ENCODE assay signal across 8 mouse cellular contexts in genomic region chrX:75130467-75131160, GRCm38 (mm10). TPM values are rescaled to one million over a fixed set of nuclear protein-coding genes. Genes with fewer than 3 reads are reported as not detected.
DNase-seq lines count a peak whose midpoint lies in the region; ATAC-seq and TF ChIP-seq lines count a peak whose summit lies in the region.

Gene Mpp1, minus strand, starts transcription at chrX:75131016.

- H3K36me3 ChIP-seq in MEL (ENCODE audit: control insufficient read depth in 1 of 2, insufficient read depth in 2 of 2, low read length in 2 of 2) = peaks cover 0 to 11% of the 10 kb centered on the region in 2 experiments; a peak in 2 of 4 replicates
- no peaks in the 10 kb centered on the region for H3K36me3 ChIP-seq in forebrain, postnatal 0 days (ENCODE audit: insufficient read depth)
- 0 out of 2 replicates have a peak, but pooled peaks cover under 1% of the 10 kb centered on the region for H3K36me3 ChIP-seq in lung, embryonic 15.5 days

- TF ChIP-seq POLR2A in MEL (IDR thresholded peaks at IDR 0.05; ENCODE audit: control insufficient read depth in 1 of 2, insufficient read depth in 1 of 2, low read depth in 1 of 2, low read length in 2 of 2, poor library complexity in 1 of 2) = peak; percentile 37 to 61; a peak in 2 of 4 replicates
- TF ChIP-seq POLR2A in cerebellum, adult 2 months (IDR thresholded peaks at IDR 0.05; ENCODE audit: borderline replicate concordance, insufficient read depth, low read length) = peak; percentile 50; the same call in 1 of the 2 replicates

- peak within 1 kb of the TSS; percentile 76 for H3K9ac ChIP-seq in MEL (ENCODE audit: control insufficient read depth, low read depth, low read length, poor library complexity, severe bottlenecking)
- H3K9ac ChIP-seq in forebrain, postnatal 0 days = peak within 1 kb of the TSS; percentile 62
- H3K9ac ChIP-seq in lung, embryonic 15.5 days = peak within 1 kb of the TSS; percentile 64

- peak within 1 kb of the TSS; percentile 56 for H3K4me2 ChIP-seq in forebrain, postnatal 0 days (ENCODE audit: low read depth)
- H3K4me2 ChIP-seq in lung, embryonic 15.5 days = peak within 1 kb of the TSS; percentile 53

- H3K9me3 ChIP-seq in MEL (replicated peaks; ENCODE audit: insufficient read depth, low read length) = no peaks in the 10 kb centered on the region
- no peaks in the 10 kb centered on the region for H3K9me3 ChIP-seq in forebrain, postnatal 0 days (ENCODE audit: low read length)
- H3K9me3 ChIP-seq in lung, embryonic 15.5 days = no peaks in the 10 kb centered on the region

- peak; percentile 99 for ATAC-seq in forebrain, postnatal 0 days
- ATAC-seq in lung, embryonic 15.5 days (ENCODE audit: borderline replicate concordance, extremely low read depth, low FRiP score, low TSS enrichment) = peak; percentile 99

- no peak for TF ChIP-seq EP300 in MEL (IDR thresholded peaks at IDR 0.05; ENCODE audit: low read depth in 1 of 2, low read length in 2 of 2)

- H3K27me3 ChIP-seq in MEL (ENCODE audit: control insufficient read depth in 1 of 2, insufficient read depth in 2 of 2, low read length in 2 of 2) = no peaks in the 10 kb centered on the region
- H3K27me3 ChIP-seq in cerebellum, adult 2 months (ENCODE audit: control insufficient read depth, insufficient read depth, low read length) = no peaks in the 10 kb centered on the region
- H3K27me3 ChIP-seq in forebrain, postnatal 0 days (ENCODE audit: insufficient read depth, low read length) = no peaks in the 10 kb centered on the region
- no peaks in the 10 kb centered on the region for H3K27me3 ChIP-seq in lung, embryonic 15.5 days

- H3K4me1 ChIP-seq in MEL (ENCODE audit: control insufficient read depth in 1 of 2, insufficient read depth in 2 of 2, low read length in 2 of 2) = peaks cover 2 to 3% of the 10 kb centered on the region in 2 experiments; a peak in 3 of 4 replicates
- no peaks in the 10 kb centered on the region for H3K4me1 ChIP-seq in cerebellum, adult 2 months (ENCODE audit: control insufficient read depth, insufficient read depth, low read length)
- no peaks in the 10 kb centered on the region for H3K4me1 ChIP-seq in forebrain, postnatal 0 days (ENCODE audit: insufficient read depth)
- 0 out of 2 replicates have a peak, but pooled peaks cover 2% of the 10 kb centered on the region for H3K4me1 ChIP-seq in lung, embryonic 15.5 days

- H3K79me2 ChIP-seq in MEL (ENCODE audit: control insufficient read depth, insufficient read depth, low read length, poor library complexity) = peaks cover 2% of the 10 kb centered on the region; the same call in 1 of the 2 replicates

- H3K4me3 ChIP-seq in MEL (ENCODE audit: control insufficient read depth in 1 of 2, insufficient read depth in 1 of 2, low read depth in 2 of 2, low read length in 2 of 2) = peak within 1 kb of the TSS; percentile 86 to 91
- H3K4me3 ChIP-seq in cerebellum, adult 2 months (replicated peaks; ENCODE audit: insufficient read depth, low read depth, low read length) = peak within 1 kb of the TSS; percentile 68
- peak within 1 kb of the TSS; percentile 46 for H3K4me3 ChIP-seq in forebrain, postnatal 0 days (ENCODE audit: low read depth, low read length)
- peak within 1 kb of the TSS; percentile 56 for H3K4me3 ChIP-seq in lung, embryonic 15.5 days

- TF ChIP-seq RAD21 in MEL (IDR thresholded peaks at IDR 0.05; ENCODE audit: low read depth, low read length) = no peak

- peak; percentile 90 for DNase-seq in MEL (ENCODE audit: low read depth, low spot score)
- DNase-seq in cerebellum, adult 2 months = peak; percentile 76 to 82
- peak; percentile 81 for DNase-seq in forebrain, postnatal 0 days
- peak; percentile 78 for DNase-seq in heart, postnatal 4 days
- peak; percentile 51 to 61 for DNase-seq in layer of hippocampus, adult 8-10 months (ENCODE audit: low spot score in 2 of 2)
- DNase-seq in ovary, adult 18-20 months (ENCODE audit: low spot score) = peak; percentile 82
- DNase-seq in thymus, postnatal 0 days (ENCODE audit: low spot score) = peak; percentile 85

- no peak for TF ChIP-seq CTCF in MEL (IDR thresholded peaks at IDR 0.05 in 2 of 3, conservative IDR thresholded peaks at IDR 0.05 in 1 of 3; ENCODE audit: control insufficient read depth in 1 of 3, insufficient read depth in 1 of 3, low read depth in 2 of 3, low read length in 3 of 3, poor library complexity in 1 of 3, severe bottlenecking in 1 of 3)
- TF ChIP-seq CTCF in cerebellum, adult 2 months (IDR thresholded peaks at IDR 0.05; ENCODE audit: borderline replicate concordance, insufficient read depth, low read depth, low read length) = no peak
- TF ChIP-seq CTCF in forebrain, postnatal 0 days (IDR thresholded peaks at IDR 0.05; ENCODE audit: low read depth) = 0 out of 2 replicates have a peak, but pooled peaks have one; percentile 2

- 11% methylated on average over 35 of the region's 36 CpGs for WGBS in cerebellum, adult 2 months
- WGBS in forebrain, postnatal 0 days = 24% methylated on average over 36 of the region's 36 CpGs
- 16% methylated on average over 36 of the region's 36 CpGs for WGBS in lung, embryonic 15.5 days

- peak within 1 kb of the TSS; percentile 64 for H3K27ac ChIP-seq in MEL (ENCODE audit: control insufficient read depth, low read depth, low read length)
- H3K27ac ChIP-seq in cerebellum, adult 2 months (ENCODE audit: insufficient read depth, low read length) = no peak within 1 kb of the TSS
- no peak within 1 kb of the TSS for H3K27ac ChIP-seq in forebrain, postnatal 0 days (ENCODE audit: low read depth, low read length)
- H3K27ac ChIP-seq in lung, embryonic 15.5 days = peak within 1 kb of the TSS; percentile 78

TF ChIP-seq in MEL, 35 proteins besides CTCF, POLR2A, EP300 and RAD21:
- TF ChIP-seq MEF2A (IDR thresholded peaks at IDR 0.05; ENCODE audit: extremely low read depth, insufficient replicate concordance, low read depth, low read length, poor library complexity, severe bottlenecking) (no peak), CHD1 (IDR thresholded peaks at IDR 0.05; ENCODE audit: low read depth, low read length) (no peak), ZKSCAN1 (IDR thresholded peaks at IDR 0.05; ENCODE audit: low read depth, low read length) (no peak), ZC3H11A (IDR thresholded peaks at IDR 0.05; ENCODE audit: low read depth, low read length) (no peak), TBP (IDR thresholded peaks at IDR 0.05; ENCODE audit: low read depth, low read length) (0 out of 2 replicates have a peak, but pooled peaks have one; percentile 16), USF2 (IDR thresholded peaks at IDR 0.05; ENCODE audit: borderline replicate concordance in 1 of 2, insufficient read depth in 1 of 2, low read depth in 1 of 2, low read length in 2 of 2) (no peak), USF1 (IDR thresholded peaks at IDR 0.05; ENCODE audit: low read depth, low read length) (no peak), TAL1 (IDR thresholded peaks at IDR 0.05; ENCODE audit: low read length) (no peak), GATA1 (IDR thresholded peaks at IDR 0.05; ENCODE audit: low read depth, low read length) (no peak), E2F4 (IDR thresholded peaks at IDR 0.05; ENCODE audit: borderline replicate concordance, low read depth, low read length) (no peak), ZNF384 (IDR thresholded peaks at IDR 0.05; ENCODE audit: low read depth, low read length) (no peak), MXI1 (IDR thresholded peaks at IDR 0.05; ENCODE audit: low read depth, low read length) (no peak; the same call in 1 of the 2 replicates), MAZ (IDR thresholded peaks at IDR 0.05; ENCODE audit: low read depth, low read length) (no peak), BHLHE40 (IDR thresholded peaks at IDR 0.05; ENCODE audit: borderline replicate concordance, low read depth, low read length) (no peak), UBTF (IDR thresholded peaks at IDR 0.05; ENCODE audit: borderline replicate concordance, insufficient read depth, low read depth, low read length) (no peak), RCOR1 (IDR thresholded peaks at IDR 0.05; ENCODE audit: low read depth, low read length) (no peak), NELFE (IDR thresholded peaks at IDR 0.05; ENCODE audit: low read depth, low read length) (peak; percentile 46; the same call in 1 of the 2 replicates), SIN3A (IDR thresholded peaks at IDR 0.05; ENCODE audit: low read length) (peak; percentile 28; the same call in 1 of the 2 replicates), JUND (IDR thresholded peaks at IDR 0.05; ENCODE audit: low read depth, low read length) (no peak), SMC3 (IDR thresholded peaks at IDR 0.05; ENCODE audit: low read depth, low read length) (no peak), HCFC1 (IDR thresholded peaks at IDR 0.05; ENCODE audit: low read depth, low read length) (no peak), MYB (IDR thresholded peaks at IDR 0.05; ENCODE audit: low read depth, low read length) (no peak), MAFK (IDR thresholded peaks at IDR 0.05; ENCODE audit: borderline replicate concordance, low read depth, low read length) (no peak), NRF1 (IDR thresholded peaks at IDR 0.05; ENCODE audit: insufficient read depth, low read depth, low read length, poor library complexity, severe bottlenecking) (peak; percentile 18; the same call in 1 of the 2 replicates), MAX (IDR thresholded peaks at IDR 0.05; ENCODE audit: low read length) (no peak), TCF12 (IDR thresholded peaks at IDR 0.05; ENCODE audit: low read depth, low read length) (0 out of 2 replicates have a peak, but pooled peaks have one; percentile 10), ETS1 (IDR thresholded peaks at IDR 0.05; ENCODE audit: low read depth, low read length) (no peak), POLR2AphosphoS5 (IDR thresholded peaks at IDR 0.05; ENCODE audit: borderline replicate concordance, low read depth, low read length) (no peak), POLR2AphosphoS2 (IDR thresholded peaks at IDR 0.05; ENCODE audit: low read length) (no peak), MYC (IDR thresholded peaks at IDR 0.05; ENCODE audit: low read depth, low read length) (no peak)

RNA-seq across cellular contexts. Expression of gene Mpp1, which starts in this region (rescaled TPM):
- total RNA-seq in MEL (2012; rRNA removed) = 14.3 and 14.7 TPM in 2 replicates
- 100 to 1,000 TPM in 1 of 2 experiments, 10 to 100 TPM in 1; 54.1 to 263 TPM for polyA plus RNA-seq in MEL (2012; ENCODE audit: insufficient read depth in 1 of 2, insufficient read length in 2 of 2, low read depth in 1 of 2, low replicate concordance in 2 of 2, missing spikeins in 1 of 2)
- polyA plus RNA-seq in cerebellum, adult 2 months (2012; rRNA removed) = 45.3 and 48.7 TPM in 2 replicates
- total RNA-seq in forebrain, postnatal 0 days (2014; rRNA removed) = 20.4 and 25.5 TPM in 2 replicates
- polyA plus RNA-seq in forebrain, postnatal 0 days (2015; fragmentation: Nextera tagmentation; extraction: Ambion mirVana) = 13.4 and 17.1 TPM in 2 replicates
- 10 to 100 TPM; 20.0 to 28.5 TPM for total RNA-seq in heart, postnatal 4 days (2021)
- 10 to 100 TPM; 38.2 to 44.7 (median 42.0) TPM for total RNA-seq in layer of hippocampus, adult 8-10 months (2022)
- 82.5 and 86.0 TPM in 2 replicates for polyA plus RNA-seq in lung, embryonic 15.5 days (2015; fragmentation: Nextera tagmentation; extraction: Ambion mirVana)
- 96.7 and 99.0 TPM in 2 replicates for polyA plus RNA-seq in thymus, postnatal 0 days (2015; fragmentation: Nextera tagmentation; extraction: Ambion mirVana)

Comparison
In these comparisons a context has a peak if more than half of its experiments do, and no peak if none do; other contexts are left out.
1. H3K27ac ChIP-seq: peak in MEL (single experiment) and lung, embryonic 15.5 days (single experiment); none in cerebellum, adult 2 months (single experiment) and forebrain, postnatal 0 days (single experiment).
2. Peak in every context shown above with its lines, with median percentiles within 50 percentile points of each other: DNase-seq, H3K4me3 ChIP-seq and H3K9ac ChIP-seq.